ENCODE assay signal across 26 mouse cellular contexts in genomic region chr7:139822301-139823010, GRCm38 (mm10). TPM values are rescaled to one million over a fixed set of nuclear protein-coding genes. Genes with fewer than 3 reads are reported as not detected.
DNase-seq lines count a peak whose midpoint lies in the region; ATAC-seq and TF ChIP-seq lines count a peak whose summit lies in the region.
"Had no signal": no experiment of that assay in that cellular context is flagged by ENCODE, and none has a peak within 500 bp of the region (broad histone marks: within the 10 kb centered on the region; RNA-seq: fewer than 3 reads in every experiment).

No protein-coding gene starts in this region.

- peak; percentile 12 for DNase-seq in gastrocnemius, adult 18-20 months (ENCODE audit: low spot score)
- no peak for DNase-seq in gastrocnemius, postnatal 10 days
- DNase-seq in heart, adult 9 months (ENCODE audit: low spot score in 2 of 2) = peak; percentile 23 to 25
- DNase-seq in heart, postnatal 4 days = no peak
- DNase-seq in adipocyte (ENCODE audit: low spot score) = peak; percentile 2
- peak; percentile 14 for DNase-seq in embryonic facial prominence, embryonic 10.5 days (ENCODE audit: low spot score)
- DNase-seq: adrenal gland, postnatal 36 days; cerebellum, adult 11 months; cerebellum, adult 9-11 months; kidney, postnatal 36 days; liver, embryonic 13.5 days; lung, adult 2 months; thymus, postnatal 25 days had no signal

- TF ChIP-seq CTCF in intestine, postnatal 0 days (IDR thresholded peaks at IDR 0.05; ENCODE audit: low read depth) = no peak

- H3K27me3 ChIP-seq in embryonic facial prominence, embryonic 10.5 days (replicated peaks; ENCODE audit: low read depth, poor library complexity, severe bottlenecking) = no peaks in the 10 kb centered on the region
- H3K27me3 ChIP-seq in intestine, postnatal 0 days (replicated peaks; ENCODE audit: control insufficient read depth, insufficient read depth, low read length) = no peaks in the 10 kb centered on the region
- H3K27me3 ChIP-seq in intestine, embryonic 16.5 days (replicated peaks; ENCODE audit: control insufficient read depth, insufficient read depth, low read length) = no peaks in the 10 kb centered on the region
- H3K27me3 ChIP-seq: hindbrain, embryonic 15.5 days; liver, embryonic 13.5 days; midbrain, embryonic 15.5 days; neural tube, embryonic 12.5 days had no signal

- H3K9me3 ChIP-seq in embryonic facial prominence, embryonic 10.5 days = no peaks in the 10 kb centered on the region
- H3K9me3 ChIP-seq in intestine, postnatal 0 days (ENCODE audit: control insufficient read depth) = no peaks in the 10 kb centered on the region
- no peaks in the 10 kb centered on the region for H3K9me3 ChIP-seq in intestine, embryonic 16.5 days (ENCODE audit: control insufficient read depth, low read length)
- H3K9me3 ChIP-seq: hindbrain, embryonic 15.5 days; intestine, embryonic 15.5 days; limb, embryonic 12.5 days; liver, embryonic 13.5 days; midbrain, embryonic 15.5 days; neural tube, embryonic 12.5 days had no signal

- no peak overlapping the region for H3K9ac ChIP-seq in intestine, postnatal 0 days (ENCODE audit: low read depth, low read length)
- H3K9ac ChIP-seq in intestine, embryonic 16.5 days (ENCODE audit: low read depth, low read length) = no peak overlapping the region
- H3K9ac ChIP-seq: hindbrain, embryonic 15.5 days; intestine, embryonic 15.5 days; limb, embryonic 12.5 days; liver, embryonic 13.5 days; midbrain, embryonic 15.5 days; neural tube, embryonic 12.5 days had no signal

- H3K4me3 ChIP-seq in embryonic facial prominence, embryonic 10.5 days = no peak overlapping the region
- no peak overlapping the region for H3K4me3 ChIP-seq in intestine, postnatal 0 days (ENCODE audit: low read depth, low read length)
- no peak overlapping the region for H3K4me3 ChIP-seq in intestine, embryonic 16.5 days (ENCODE audit: low read length)
- H3K4me3 ChIP-seq: hindbrain, embryonic 15.5 days; intestine, embryonic 15.5 days; limb, embryonic 12.5 days; liver, embryonic 13.5 days; midbrain, embryonic 15.5 days; neural tube, embryonic 12.5 days had no signal

- peaks cover 10% of the 10 kb centered on the region for H3K4me1 ChIP-seq in embryonic facial prominence, embryonic 10.5 days
- no peaks in the 10 kb centered on the region for H3K4me1 ChIP-seq in intestine, postnatal 0 days (replicated peaks; ENCODE audit: control insufficient read depth, insufficient read depth, low read length)
- no peaks in the 10 kb centered on the region for H3K4me1 ChIP-seq in intestine, embryonic 16.5 days (ENCODE audit: control insufficient read depth, insufficient read depth, low read length)
- H3K4me1 ChIP-seq: intestine, embryonic 15.5 days; limb, embryonic 12.5 days; liver, embryonic 13.5 days; midbrain, embryonic 15.5 days; neural tube, embryonic 12.5 days had no signal

- ATAC-seq in intestine, postnatal 0 days = no peak
- no peak for ATAC-seq in intestine, embryonic 16.5 days
- ATAC-seq: CD4-positive, CD25-positive, alpha-beta regulatory T cell, adult 4 months; forebrain, embryonic 14.5 days; intestine, embryonic 15.5 days; midbrain, embryonic 15.5 days had no signal

- no peaks in the 10 kb centered on the region for H3K36me3 ChIP-seq in embryonic facial prominence, embryonic 10.5 days (replicated peaks)
- H3K36me3 ChIP-seq in intestine, postnatal 0 days (ENCODE audit: control insufficient read depth, insufficient read depth) = no peaks in the 10 kb centered on the region
- H3K36me3 ChIP-seq in intestine, embryonic 16.5 days (ENCODE audit: control insufficient read depth, insufficient read depth, low read length) = no peaks in the 10 kb centered on the region
- H3K36me3 ChIP-seq: hindbrain, embryonic 15.5 days; intestine, embryonic 15.5 days; limb, embryonic 12.5 days; liver, embryonic 13.5 days; midbrain, embryonic 15.5 days; neural tube, embryonic 12.5 days had no signal

- H3K4me2 ChIP-seq in intestine, postnatal 0 days (replicated peaks; ENCODE audit: low read depth) = no peak overlapping the region
- no peak overlapping the region for H3K4me2 ChIP-seq in intestine, embryonic 16.5 days (ENCODE audit: low read depth, low read length)
- H3K4me2 ChIP-seq: hindbrain, embryonic 15.5 days; intestine, embryonic 15.5 days; limb, embryonic 12.5 days; liver, embryonic 13.5 days; midbrain, embryonic 15.5 days; neural tube, embryonic 12.5 days had no signal

- no peak overlapping the region for H3K27ac ChIP-seq in embryonic facial prominence, embryonic 10.5 days (replicated peaks)
- H3K27ac ChIP-seq in intestine, postnatal 0 days (ENCODE audit: low read depth, low read length) = no peak overlapping the region
- no peak overlapping the region for H3K27ac ChIP-seq in intestine, embryonic 16.5 days (ENCODE audit: low read length)
- H3K27ac ChIP-seq: hindbrain, embryonic 15.5 days; intestine, embryonic 15.5 days; limb, embryonic 12.5 days; liver, embryonic 13.5 days; macrophage; midbrain, embryonic 15.5 days; neural tube, embryonic 12.5 days had no signal

- WGBS in embryonic facial prominence, embryonic 10.5 days = 60% methylated on average over 12 of the region's 12 CpGs
- WGBS in intestine, postnatal 0 days = 64% methylated on average over 12 of the region's 12 CpGs
- WGBS in intestine, embryonic 16.5 days = 58% methylated on average over 12 of the region's 12 CpGs

RNA-seq across cellular contexts. Expression of gene Adgra1, which starts 11.5 kb away (rescaled TPM):
- total RNA-seq in gastrocnemius, adult 18-20 months (2021) = not detected
- total RNA-seq in gastrocnemius, postnatal 10 days (2021) = under 1 TPM; 0.20 to 0.26 TPM
- total RNA-seq in heart, postnatal 4 days (2021) = under 1 TPM; 0.10 to 0.16 TPM
- 1.00 and 2.5 TPM in 2 replicates for polyA plus RNA-seq in embryonic facial prominence, embryonic 10.5 days (2016; fragmentation: Nextera tagmentation; extraction: Ambion mirVana)
- polyA plus RNA-seq in intestine, postnatal 0 days (2015; fragmentation: Nextera tagmentation; extraction: Ambion mirVana) = 0.08 and 0.51 TPM in 2 replicates
- 0.39 and 1.0 TPM in 2 replicates for polyA plus RNA-seq in intestine, embryonic 16.5 days (2015; fragmentation: Nextera tagmentation; extraction: Ambion mirVana)
- total RNA-seq: common myeloid progenitor, adult 5-6 weeks; granulocyte monocyte progenitor cell, adult 5-6 weeks; heart, postnatal 10 days had no signal
- polyA plus RNA-seq: CD4-positive, CD25-positive, alpha-beta regulatory T cell, adult 4 months; limb, embryonic 12.5 days; liver, embryonic 13.5 days; macrophage had no signal

Comparison
In these comparisons a context has a peak if more than half of its experiments do, and no peak if none do; other contexts are left out.
1. DNase-seq: peak in gastrocnemius, adult 18-20 months (single experiment), heart, adult 9 months (2 of 2), adipocyte (single experiment) and embryonic facial prominence, embryonic 10.5 days (single experiment); none in gastrocnemius, postnatal 10 days (single experiment) and heart, postnatal 4 days (single experiment).